Mouse (Mus musculus) heart, postnatal 36 days (tissue): ENCODE measurements around the gene Itsn2. TPM values are rescaled to one million over a fixed set of nuclear protein-coding genes. Genes with fewer than 3 reads are reported as not detected.

Experiments used
- DNase-seq, 2 experiments: peaks; one replicate each; pipeline ENCODE4 v3.0.0; 2021 to 2022
- intact Hi-C: fragments of 180-260 bp; cut with DNase I; formaldehyde crosslinking; loops from one replicate; pipeline ENCODE4 v1.15.1; 2025
- total RNA-seq, 2 experiments: library from RNA; stranded (reverse); gene quantifications; 2 replicates each; pipeline ENCODE4 v1.2.3; 2021

Gene Itsn2
- total RNA-seq, 2 experiments from 2014 or later, result 35.4 to 43.5 TPM

- DNase-seq, result no peak
- intact Hi-C loops, result no loop called here
These were observed 164.6 kb downstream of the Itsn2 start for GRCm38 (mm10) chr12:4757060-4757459.

Other genes with a start within 250 kb of the Itsn2 start
- 10 to 100 TPM; 27.3 to 29.0 TPM for gene Ncoa1, start 115.5 kb upstream of the Itsn2 start, total RNA-seq
- not detected for gene Gm3625, start 289 bp downstream of the Itsn2 start, total RNA-seq
- gene Fam228a, start 145.8 kb downstream of the Itsn2 start, total RNA-seq, result not detected
- gene Pfn4, start 176.4 kb downstream of the Itsn2 start, total RNA-seq, result 1 to 10 TPM; 2.2 to 3.4 TPM
- gene Fam228b, start 176.6 kb downstream of the Itsn2 start, total RNA-seq, result 1 to 10 TPM; 2.0 to 3.4 TPM
- 10 to 100 TPM; 41.8 to 46.9 TPM for gene Sf3b6, start 224.9 kb downstream of the Itsn2 start, total RNA-seq
- gene Fkbp1b, start 249.0 kb downstream of the Itsn2 start, total RNA-seq, result 1 to 10 TPM; 1.3 to 1.5 TPM